Mouse (Mus musculus) urinary bladder, postnatal 4 days (tissue): ENCODE results near the gene Siah1a.
A peak's percentile ranks its signal among the peaks of the same experiment; 100 is the strongest.

Source experiments
- DNase-seq, 2 experiments: peaks; one replicate each; pipeline ENCODE4 v3.0.0; 2021 to 2022; ENCODE audit warnings: low spot score in 2 of 2

Gene Siah1a

GRCm38 (mm10) chr8:86745221-86745934 lies at the start of gene Siah1a, which contains the start of gene Gm10638:
Gene Siah1a (minus strand): TSS chr8:86745934.
Gene Gm10638 (plus strand): TSS chr8:86745699.
- peak; percentile 56 to 63 for DNase-seq

- no peak for DNase-seq
Measured at GRCm38 (mm10) chr8:86794716-86795115, 49.0 kb upstream of the Siah1a start.

GRCm38 (mm10) chr8:86791542-86791941 lies 45.8 kb upstream of the Siah1a start:
- DNase-seq: no peak

GRCm38 (mm10) chr8:86789576-86789975 lies 43.8 kb upstream of the Siah1a start:
- DNase-seq: no peak

GRCm38 (mm10) chr8:86787891-86788420 lies 42.2 kb upstream of the Siah1a start:
- DNase-seq: peak in 1 of 2 experiments; percentile 48

GRCm38 (mm10) chr8:86786498-86786897 lies 40.8 kb upstream of the Siah1a start:
- DNase-seq: no peak

GRCm38 (mm10) chr8:86781094-86781493 lies 35.4 kb upstream of the Siah1a start:
- DNase-seq: no peak

GRCm38 (mm10) chr8:86779207-86779606 lies 33.5 kb upstream of the Siah1a start:
- DNase-seq: no peak

DNA sequence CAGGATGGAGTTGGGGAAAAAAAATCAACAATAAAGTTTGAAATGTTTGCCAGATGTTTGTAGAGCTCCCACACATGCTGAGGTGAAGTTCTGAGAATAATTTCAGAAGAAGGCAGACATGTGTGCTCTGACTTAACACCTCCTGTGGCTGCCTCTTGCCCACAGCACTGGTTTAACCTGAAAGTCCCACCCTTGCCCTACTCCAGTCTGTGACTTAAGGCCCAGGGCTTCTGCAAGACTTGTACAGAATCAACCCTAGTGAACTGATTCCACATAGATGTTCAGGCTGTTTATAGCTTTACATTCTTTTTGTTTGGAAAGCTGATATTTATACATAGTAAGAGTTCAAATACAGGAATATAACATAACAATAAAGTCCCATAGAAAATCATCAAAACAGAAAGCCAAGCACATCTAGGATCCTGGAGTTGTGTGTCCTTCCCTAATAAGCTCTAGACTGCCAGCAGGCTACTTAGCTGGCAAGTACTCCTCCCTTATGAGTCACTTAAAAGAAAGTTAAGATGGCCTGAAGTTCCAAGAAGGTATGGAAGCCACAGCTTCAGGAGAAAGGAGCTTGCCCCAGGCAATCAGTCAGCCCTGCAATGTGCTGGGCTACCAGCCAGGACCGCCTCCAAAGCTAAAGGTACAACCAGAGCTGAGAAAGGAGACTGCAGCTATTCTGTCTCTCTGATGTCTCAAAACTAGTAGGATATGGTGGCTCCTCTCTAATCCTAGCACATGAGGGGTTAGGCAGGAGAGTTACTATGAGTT lies 24.4 kb upstream of the Siah1a start:
- DNase-seq: no peak

- DNase-seq: peak in 1 of 2 experiments; percentile 56
Measured at GRCm38 (mm10) chr8:86768499-86768898, 22.8 kb upstream of the Siah1a start.

- DNase-seq: no peak
Measured at GRCm38 (mm10) chr8:86766548-86767211, 20.9 kb upstream of the Siah1a start.

GRCm38 (mm10) chr8:86765669-86766068 lies 19.9 kb upstream of the Siah1a start:
- no peak for DNase-seq

DNA sequence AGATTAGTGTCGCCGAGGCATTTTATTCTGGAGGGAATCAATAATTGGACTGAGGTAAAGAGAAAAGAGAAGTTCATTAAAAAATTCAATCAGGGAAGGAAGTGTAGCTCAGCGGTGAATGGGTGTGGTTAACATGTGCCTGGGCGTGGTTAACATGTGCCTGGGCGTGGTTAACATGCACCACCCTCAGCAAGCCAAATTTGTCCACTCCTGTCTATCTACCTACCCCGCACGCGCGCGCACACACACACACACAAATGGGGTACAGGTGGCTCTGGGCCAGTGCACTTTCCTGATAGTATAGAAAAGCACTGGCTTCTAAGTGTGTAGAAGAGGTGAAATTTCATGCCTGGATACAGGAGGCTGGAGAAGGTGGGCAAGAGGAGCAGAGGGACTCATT lies 19.4 kb upstream of the Siah1a start:
- DNase-seq: no peak

DNA sequence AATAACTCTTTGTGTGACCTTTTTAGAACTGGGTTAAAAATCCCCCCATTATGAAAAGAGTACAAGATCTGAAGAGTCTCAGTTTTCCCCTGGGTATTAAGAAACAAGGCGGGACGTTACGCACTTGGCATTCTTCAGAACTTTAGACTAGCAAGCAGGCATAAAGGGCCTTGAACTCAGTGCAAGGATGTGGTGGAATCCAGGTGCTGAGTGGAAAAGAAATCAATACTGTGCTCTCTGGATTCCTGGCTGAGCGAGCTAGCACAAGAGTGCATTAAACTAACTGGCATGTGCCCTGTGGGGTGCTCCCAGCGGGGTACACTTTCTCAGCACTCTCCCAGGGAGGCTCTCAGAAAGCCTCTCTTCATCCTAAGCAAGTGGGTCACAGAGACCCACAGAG lies 17.1 kb upstream of the Siah1a start:
- DNase-seq: no peak

GRCm38 (mm10) chr8:86760746-86761145 lies 15.0 kb upstream of the Siah1a start:
- DNase-seq: no peak

DNA sequence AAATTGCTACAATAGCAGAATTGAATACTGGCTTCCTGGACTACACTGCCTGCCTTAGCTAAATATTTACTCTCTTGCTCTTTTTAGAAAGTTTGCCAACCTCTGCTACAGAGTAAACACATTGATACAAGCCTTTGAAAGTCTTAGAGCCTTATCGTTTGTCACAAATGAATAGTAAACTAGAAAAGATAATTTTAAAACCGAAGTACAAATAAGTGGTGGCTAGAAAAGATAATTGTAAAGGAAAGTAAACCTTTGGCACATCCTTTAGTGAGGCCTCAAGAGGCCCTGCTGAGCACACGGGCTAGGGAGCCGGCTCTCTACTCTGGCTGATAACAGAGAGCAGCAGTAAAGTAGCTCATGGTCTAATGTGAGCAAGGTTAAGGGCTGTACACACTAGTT lies 13.4 kb upstream of the Siah1a start:
- DNase-seq: no peak

DNA sequence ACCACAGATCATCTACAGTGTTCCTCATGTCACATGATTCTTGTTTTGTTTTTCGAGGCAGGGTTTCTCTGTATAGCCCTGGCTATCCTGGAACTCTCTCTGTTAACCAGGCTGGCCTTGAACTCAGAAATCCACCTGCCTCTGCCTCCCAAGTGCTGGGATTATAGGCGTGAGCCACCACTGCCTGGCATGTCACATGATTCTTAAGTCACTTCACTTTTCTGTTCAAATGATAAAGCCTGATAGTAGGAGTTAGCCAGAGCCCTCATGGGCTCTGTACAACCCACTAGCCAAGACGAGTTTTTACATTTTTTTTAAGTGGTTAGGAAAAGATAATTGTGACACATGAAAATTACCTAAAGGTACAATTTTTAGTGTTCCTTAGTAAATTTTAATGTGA lies 12.9 kb upstream of the Siah1a start:
- no peak for DNase-seq

- no peak for DNase-seq
Measured at GRCm38 (mm10) chr8:86756948-86757733, 11.4 kb upstream of the Siah1a start.

DNA sequence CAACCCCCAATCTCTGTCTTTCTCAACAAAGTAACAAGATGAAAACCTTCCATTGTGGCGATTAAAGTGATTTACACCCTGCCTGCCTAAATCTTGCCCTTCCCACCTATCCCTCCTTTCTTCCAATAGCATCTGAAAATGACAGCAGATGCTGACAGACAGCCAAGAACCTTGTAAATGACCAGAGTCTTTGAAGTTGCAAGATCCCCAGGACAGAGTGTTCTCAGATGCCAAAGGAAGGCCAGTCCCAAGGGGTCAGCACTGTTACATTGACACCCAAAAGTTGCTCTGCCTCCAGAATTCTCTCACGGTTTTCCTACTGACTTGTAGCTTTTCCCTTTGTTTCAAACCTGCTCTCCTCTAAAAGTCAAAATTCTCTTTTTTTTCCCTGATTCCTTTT lies 4.1 kb upstream of the Siah1a start:
- no peak for DNase-seq

GRCm38 (mm10) chr8:86746511-86746910 lies 777 bp upstream of the Siah1a start:
- peak in 1 of 2 experiments; percentile 58 for DNase-seq

- peak; percentile 92 to 94 for DNase-seq
Measured at GRCm38 (mm10) chr8:86745935-86746441, 254 bp upstream of the Siah1a start.
